Mouse (Mus musculus): ENCODE data around the gene Rpl36al.

- no peak for TF ChIP-seq CTCF (IDR thresholded peaks at IDR 0.05)
- no peak for TF ChIP-seq EP300 (IDR thresholded peaks at IDR 0.05)
Observed at GRCm38 (mm10) chr12:69139841-69140240, 44.0 kb downstream of the Rpl36al start.

Measured in lung, postnatal 0 days (tissue).